Mouse (Mus musculus): ENCODE results near the gene Timm13. TPM values are rescaled to one million over a fixed set of nuclear protein-coding genes. Genes with fewer than 3 reads are reported as not detected.

Timm13 gene
- total RNA-seq, 4 experiments from 2014 or later, result 154 to 235 (median 185) TPM

DNA sequence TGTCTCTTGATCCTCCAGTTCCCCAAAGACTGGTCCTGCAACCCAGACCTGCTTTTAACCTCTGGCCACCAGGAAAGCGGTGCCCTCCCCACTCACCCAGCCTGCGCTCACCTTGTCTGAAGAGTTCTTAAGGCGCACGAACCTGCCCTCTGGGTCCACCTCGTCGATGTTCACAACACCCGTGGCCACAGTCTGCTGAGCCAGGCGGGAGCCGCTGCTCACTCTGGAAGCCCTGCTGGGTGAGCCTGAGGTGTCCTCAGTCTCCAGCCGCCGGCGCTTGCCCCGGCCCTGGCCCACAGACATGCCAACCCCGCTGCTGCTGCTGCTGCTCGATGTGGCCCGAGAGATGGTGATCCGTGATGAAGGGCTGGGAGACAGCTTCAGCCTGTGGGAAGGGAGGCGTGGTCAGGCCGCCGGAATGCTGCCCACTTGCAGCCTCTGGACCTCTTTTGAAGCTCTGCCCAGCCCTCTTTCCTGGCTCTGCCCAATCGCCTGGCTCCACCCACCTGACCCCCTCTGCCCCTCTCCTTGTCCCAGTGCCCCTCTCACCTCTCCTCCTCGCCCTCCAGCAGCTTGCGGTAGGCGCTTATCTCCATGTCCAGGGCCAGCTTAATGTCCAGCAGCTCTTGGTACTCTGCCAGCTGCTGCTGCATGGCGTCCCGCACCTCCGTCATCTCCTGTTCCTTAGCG is 3.4 kb upstream of the Timm13 start:
- DNase-seq, result no peak

DNA sequence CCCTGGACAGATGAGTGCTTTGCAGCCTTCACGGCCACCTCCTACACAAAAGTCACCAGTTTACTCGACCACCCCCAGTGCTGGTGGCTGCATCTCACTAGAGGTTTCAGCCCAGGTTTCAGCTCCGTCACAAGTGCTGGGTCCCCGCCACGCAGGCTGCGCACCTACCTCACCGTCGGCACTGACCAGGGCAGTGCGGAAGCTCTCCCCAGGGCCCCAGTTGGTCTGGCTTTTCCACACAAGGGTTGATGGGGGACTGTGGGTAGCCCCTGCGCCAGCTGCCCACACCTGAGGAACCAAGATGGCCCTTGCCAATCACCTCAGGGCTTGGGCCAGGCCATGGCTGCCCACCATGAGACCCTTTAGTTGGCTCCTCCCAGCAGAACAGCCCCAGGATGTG is 2.5 kb upstream of the Timm13 start:
- DNase-seq, result no peak

DNA sequence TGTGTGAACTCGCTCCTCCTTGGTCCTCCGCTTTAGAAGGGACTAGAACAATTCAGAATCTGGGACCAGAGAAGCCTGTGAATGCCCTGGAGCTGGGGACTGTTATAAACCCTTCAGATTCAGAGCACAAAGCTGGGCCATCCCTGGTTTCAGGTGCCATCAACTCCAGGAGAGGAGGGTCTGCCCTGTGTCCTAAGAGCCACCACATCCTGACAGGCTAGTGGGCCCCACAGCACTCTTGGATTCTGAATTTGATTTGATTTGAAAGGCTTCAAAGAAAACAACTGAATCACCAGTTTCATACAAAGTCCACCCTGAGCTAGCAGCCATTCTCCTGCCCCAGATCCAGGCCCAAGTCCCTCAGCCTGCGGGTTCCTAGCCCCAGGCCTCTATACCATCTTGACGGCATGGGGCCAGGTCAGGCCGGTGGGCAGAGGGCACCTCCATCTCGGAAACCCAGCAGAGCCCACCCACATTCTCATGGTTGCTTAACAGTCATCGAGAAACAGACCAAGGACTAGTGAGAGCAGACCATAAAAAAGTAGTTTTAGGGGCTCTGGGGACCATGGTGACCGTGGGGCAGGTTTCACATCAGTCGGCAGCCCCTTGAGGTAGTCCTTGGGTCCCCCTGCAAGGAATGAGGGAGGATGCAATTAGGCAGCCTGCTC is 1.6 kb upstream of the Timm13 start:
- DNase-seq, result no peak

DNA sequence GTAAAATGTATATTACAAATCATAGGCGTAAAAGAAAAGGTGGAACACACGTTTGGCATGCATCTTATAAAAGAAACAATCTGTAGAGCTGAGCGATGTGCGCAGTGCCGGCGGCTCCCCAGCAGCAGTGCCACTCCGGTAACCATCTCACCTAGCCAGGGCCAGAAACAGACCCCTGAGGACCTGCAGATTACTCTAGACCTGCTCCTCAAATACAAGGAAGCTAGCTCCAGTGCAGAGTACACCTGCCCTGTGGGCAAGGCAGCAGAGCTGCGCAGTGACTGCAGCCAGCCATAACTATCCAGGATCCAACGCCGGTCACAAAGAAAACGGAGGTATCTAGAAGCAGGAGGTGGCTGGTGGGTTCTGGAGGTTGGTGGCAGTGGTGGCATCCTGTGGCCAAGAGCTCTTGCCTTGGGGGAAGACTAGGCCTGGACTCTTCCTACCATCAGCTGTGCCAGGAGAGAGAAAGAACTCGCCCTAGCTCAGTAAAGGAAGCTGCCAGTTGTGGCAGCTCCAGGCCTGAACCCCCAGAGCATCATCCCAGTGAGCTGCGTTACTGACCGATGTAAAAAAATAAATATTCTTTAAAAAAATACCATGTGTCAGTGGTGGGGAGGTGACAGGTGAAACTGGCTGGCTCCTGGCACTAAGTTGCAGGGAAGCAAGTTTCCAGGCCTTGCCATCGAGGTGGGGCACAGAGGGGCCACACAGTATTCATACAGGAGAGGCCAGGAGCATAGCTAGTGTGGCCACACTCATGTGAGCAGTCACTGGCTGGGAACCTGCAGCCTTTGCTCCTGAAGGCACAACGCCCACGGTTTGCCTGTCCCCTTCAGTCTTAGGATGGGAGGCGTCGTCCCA is 872 bp upstream of the Timm13 start:
- DNase-seq, result no peak

DNA sequence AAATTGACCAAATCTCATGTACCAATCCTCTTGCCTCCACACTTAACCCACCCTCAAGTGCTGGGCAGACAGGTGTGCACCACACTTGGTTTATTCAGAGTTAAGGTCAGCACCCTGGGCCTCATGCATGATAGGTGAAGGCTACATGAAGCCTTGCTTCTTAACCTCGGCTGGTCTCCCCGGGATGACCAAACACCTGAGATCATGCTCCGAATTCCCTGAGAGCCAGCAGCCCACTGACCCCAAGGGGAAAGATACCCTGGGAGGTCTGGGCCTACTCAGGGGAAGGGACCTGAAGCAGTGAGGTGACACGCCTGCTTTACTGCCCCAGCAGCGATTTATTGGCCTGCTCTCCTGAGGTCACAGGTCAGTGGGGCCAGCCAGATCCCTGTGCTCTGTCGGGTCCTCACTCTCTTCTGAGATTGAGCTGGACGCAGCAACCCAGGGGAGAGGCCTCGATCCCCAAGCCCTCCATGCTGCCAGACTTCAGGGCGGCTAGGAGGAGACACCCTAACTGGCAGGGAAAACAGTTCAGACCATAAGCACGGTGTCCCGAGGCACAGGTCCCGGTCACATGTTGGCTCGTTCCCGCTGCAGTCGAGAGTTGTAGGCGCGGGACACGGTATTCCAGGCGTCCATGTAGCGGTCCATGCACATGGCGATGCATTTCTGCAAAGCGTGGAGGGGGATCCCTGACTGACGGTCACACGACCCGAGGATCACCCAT is 1.0 kb downstream of the Timm13 start:
- DNase-seq, result no peak

DNA sequence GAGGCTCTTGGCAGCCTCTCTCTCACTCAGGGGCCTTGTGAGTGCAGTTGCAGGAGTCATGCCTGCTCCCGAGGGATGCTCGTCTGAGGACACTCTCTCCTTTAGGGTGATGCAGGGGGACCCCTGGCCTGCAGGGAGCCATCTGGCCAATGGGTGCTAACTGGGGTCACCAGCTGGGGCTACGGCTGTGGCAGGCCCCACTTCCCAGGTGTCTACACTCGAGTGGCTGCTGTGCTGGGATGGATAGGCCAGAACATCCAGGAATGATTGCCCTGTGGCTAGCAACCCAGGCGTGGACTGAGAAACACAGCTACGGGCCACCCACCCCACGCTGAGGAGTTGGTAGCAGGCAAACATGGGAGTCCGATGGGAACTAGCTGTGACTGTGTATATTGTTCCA is 1.7 kb downstream of the Timm13 start:
- DNase-seq, result no peak

DNA sequence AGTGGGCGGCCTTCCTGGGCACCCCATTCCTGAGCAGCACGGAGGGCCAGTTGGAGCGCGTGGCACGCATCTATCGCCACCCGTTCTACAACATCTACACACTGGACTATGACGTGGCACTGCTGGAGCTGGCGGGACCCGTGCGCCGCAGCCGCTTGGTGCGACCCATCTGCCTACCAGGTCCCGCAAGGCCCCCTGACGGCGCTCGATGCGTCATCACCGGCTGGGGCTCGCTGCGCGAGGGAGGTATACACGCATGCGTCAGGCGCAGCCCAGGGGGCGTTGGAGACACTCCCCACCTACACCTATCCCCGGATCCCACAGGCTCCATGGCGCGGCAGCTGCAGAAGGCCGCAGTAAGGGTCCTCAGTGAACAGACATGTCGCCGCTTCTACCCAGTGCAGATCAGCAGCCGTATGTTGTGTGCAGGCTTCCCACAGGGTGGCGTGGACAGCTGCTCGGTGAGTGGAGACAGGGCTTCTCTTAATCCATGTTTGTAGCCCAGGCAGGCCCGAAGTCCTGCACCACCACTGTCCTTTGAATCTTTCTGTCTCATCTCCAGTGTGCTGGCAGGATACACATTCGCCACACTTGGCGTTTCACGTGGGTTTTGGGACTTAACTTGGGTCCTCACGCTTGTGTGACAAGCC is 2.8 kb downstream of the Timm13 start:
- no peak for DNase-seq

DNA sequence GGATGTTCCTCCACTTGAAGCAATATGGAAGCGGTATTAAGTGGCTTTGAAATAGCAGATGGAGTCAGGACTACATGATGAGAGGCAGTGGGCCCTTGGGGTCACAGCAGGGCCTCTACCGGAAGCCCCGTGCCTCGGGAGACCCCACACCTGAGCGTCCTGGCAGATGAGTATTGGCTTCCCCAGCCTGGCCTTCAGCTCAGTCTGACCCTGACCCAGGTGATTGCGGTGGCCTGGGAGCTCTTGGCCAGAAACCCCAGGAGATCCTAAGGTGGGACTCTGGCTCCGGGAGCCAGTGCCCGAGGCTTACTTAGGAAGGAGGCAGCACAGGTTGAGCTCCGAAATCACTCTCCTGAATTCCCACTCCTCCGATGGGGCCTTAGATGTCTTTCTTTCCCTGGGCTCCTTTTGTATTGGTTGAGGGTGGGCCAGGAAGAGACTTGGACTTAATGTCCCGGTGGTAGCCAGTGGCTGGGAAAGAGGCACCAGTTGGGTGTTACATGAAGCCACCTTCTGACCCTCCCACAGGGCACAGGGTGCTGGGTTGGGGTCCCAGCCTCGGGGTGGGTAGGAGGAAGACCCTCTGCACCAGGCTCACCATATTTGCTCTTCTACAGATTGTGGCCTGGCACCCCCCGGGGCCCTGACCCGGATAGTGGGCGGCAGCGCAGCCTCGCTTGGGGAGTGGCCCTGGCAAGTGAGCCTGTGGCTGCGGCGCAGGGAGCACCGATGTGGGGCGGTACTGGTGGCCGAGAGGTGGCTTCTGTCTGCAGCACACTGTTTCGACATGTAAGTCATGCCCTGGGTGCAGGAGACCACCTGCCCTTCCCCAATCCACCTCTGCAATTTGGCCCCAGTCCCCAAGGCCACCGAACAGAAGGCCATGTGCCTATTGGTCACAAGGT is 3.9 kb downstream of the Timm13 start:
- DNase-seq, result no peak

DNA sequence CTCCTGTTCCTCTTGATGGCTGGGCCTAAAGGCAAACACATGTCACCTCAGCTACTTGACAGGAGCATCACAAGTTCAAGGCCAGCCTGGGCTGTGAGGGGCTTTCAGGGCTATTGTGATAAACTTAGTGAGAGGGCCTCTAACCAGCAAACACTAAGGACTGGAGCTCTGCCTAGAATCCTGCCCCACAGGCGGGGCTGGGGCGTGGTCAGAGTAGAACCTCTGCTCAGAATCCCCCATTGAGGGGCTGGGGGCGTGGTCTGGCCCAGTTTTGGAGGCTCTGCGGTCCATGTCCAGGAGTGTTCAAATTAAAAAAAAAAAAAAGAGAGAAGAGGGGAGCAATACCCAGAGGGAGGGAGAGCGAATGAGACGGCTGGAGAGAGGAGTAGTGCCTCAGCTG is 5.1 kb downstream of the Timm13 start:
- no peak for DNase-seq

DNA sequence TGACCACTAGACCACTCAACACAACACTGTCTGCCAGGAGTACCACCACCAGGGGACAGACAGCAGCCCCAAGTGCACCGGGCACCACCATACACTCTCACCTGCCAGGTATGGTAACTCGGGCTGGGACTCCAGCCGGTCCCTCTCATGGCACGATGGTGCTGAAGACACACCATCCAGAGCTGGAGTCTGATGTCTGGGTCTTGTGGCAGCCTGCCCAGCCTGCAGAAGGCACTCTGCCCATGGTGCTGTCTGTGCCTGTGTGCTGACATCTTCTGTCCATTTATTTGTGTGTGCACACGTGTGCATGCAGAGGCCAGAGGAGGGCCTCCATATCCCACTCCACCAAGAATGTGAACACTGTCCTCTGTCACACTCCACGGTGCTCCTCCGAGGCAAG is 5.7 kb downstream of the Timm13 start:
- no peak for DNase-seq

DNA sequence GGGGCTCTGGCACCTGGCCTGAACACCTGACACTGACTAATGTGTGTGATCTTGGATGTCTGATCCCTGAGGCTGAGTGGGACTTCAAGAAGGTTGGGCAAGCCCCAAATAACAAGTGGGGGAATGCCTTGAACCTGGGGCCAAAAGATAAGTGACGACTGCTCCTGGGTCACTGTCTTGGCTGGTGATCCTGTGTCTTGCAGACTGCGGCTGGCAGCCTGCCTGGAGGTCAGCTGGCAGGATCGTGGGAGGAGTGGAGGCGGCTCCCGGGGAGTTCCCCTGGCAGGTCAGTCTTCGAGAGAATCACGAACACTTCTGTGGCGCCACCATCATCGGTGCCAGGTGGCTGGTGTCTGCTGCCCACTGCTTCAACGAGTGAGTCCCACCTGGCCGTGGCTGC is 13.6 kb downstream of the Timm13 start:
- DNase-seq, result peak; percentile 84

DNA sequence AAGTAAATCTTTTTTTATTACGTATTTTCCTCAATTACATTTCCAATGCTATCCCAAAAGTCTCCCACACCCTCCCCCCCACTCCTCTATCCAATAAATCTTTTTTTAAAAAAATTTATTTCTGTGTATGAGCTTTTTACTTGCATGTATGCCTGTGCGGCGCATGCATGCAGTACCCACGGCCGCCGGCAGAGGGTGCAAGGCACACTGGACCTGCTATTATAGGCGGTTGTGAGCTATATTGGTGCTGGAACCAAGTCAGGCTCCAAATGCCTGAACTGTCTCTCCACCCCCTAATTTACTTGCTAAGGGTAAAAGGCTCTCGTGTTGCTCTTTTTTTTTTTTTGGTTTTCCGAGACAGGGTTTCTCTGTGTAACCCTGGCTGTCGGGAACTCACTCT is 19.5 kb downstream of the Timm13 start:
- DNase-seq, result peak; percentile 51

DNA sequence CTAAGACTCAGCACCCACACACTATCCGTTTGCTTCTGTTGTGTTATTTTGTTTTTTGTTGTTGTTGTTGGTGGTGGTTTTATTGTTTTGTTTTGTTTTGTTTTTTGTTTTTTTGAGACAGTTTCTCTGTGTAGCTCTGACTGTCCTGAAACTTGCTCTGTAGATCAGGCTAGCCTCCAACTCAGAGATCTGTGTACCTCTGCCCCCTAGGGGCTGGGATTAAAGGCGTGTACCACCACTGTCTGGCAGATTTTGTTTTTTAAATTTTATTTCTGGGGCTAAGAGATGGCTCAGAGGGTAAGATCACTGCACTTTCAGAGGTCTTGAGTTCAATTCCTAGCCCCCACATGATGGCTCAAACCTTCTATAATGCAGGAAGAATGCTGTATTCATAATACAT is 19.9 kb downstream of the Timm13 start:
- no peak for DNase-seq

DNA sequence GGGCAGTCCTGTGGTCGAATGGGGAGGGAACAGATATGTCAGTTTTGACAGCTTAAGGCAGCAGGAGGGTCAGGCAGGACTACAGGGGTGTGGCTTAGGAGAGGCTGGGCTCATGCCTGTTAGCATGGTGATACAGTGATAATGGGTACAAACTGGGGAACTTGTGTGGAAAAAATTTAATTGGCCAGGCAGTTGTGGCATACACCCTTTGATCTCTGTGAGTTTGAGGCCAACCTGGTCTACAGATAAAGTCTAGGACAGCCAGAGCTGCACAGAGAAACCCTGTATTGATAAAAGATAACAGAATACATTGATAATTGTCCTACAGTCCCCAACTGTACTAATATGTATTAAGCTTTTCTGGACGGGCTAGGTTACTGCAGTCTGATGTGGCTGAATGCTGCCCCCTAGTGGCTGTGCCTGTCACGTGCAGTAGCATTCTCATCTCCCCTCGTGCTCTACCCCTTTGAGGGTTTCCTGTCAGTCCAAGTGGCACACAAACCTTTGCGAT is 20.6 kb downstream of the Timm13 start:
- DNase-seq, result no peak

DNA sequence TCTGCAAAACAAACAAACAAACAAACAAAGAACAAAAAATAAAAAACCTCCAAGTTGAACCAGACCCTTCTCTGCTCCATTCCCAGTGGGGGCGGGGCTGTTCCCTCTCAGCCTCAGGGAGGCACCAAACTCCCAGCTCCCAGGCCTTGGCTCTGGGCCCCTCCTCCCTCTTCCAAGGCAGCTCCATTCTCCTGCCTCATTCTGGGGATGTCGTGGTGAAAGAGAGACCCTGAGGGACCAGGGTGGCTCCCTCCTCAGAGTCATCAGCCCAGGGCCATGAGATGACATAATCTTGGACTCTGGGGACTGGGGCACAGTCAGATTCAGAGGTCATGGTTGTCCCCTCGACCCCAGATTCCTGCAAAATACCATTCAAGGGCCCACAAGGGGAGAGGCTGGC is 24.2 kb downstream of the Timm13 start:
- no peak for DNase-seq

DNA sequence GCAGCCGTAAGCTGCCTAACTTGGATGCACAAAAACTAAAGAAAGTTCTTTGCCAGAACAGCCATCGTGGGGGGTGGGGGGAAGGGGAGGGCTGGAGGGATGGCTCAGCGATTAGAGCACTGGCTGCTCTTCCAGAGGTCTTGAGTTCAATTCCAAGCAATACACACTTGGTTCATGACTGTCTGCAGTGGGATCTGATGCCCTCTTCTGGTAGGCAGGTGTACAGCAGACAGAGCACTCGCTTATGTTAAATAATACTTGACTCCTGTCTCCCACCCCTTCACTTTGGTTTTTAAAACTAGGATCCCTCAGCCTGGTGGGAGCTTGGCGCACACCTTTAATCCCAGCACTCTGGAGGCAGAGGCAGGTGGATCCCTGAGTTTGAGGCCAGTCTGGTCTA is 24.7 kb downstream of the Timm13 start:
- DNase-seq, result no peak

DNA sequence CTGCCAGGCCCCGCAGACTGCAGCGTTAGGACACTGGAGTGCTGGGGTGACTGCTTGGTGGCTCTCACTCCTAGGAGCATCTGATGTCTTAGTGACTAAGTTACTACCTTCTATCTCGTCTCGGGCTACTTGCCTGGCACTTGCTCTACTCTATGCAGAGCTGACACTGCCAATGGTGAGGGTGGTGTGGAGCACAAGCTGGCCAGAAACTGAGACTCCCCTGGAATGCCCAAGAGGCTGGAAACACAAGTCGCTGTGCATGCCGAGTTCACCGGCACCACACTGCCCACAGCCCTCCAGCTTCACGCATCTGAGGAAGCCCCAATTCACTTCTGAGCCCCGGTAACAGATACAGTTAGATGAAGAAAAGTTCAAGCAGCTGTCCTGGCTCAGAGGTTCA is 26.7 kb downstream of the Timm13 start:
- DNase-seq, result no peak

DNA sequence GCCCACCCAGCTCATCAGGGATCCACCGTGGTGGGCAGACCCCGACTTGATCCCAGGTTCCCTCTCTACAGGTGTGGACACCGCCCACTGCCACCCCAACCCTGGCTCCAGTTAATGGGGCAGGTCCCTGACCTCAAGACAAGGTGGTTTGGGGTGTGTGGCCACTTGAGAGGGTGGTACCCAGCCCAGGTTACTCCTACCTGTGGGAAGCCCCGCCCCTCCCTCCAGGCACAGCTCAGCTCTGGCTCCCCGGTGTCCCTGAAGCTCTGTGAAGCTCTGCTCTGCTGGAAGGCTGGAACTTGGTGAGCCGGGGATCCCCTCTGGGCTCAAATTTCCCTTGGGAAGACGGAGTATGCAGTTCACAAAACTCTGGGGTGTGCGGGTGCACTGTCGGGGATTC is 29.2 kb downstream of the Timm13 start, which contains the start of gene Tmprss9:
Gene Tmprss9, plus strand, starts transcription at position 268 of the 400 bp plus-strand sequence.
- no peak for DNase-seq

DNA sequence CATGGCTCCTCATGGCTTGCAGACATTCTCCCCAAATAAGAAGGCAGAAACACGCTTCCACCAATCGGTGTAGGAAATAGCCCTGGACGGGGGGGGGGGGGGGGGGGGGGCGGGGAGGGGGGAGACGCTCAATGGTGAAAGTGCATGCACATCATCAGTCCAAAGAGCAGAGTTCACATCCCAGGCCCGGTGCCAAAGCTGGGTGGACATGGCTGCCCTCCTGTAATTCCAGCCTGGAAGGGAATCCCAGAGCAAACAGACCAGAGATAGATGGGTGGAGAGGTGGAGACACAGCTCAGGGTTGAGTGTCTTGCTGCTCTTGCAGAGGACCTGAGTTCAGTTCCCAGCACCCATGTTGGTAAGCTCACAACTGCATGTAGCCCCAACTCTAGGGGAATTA is 29.8 kb downstream of the Timm13 start:
- no peak for DNase-seq

DNA sequence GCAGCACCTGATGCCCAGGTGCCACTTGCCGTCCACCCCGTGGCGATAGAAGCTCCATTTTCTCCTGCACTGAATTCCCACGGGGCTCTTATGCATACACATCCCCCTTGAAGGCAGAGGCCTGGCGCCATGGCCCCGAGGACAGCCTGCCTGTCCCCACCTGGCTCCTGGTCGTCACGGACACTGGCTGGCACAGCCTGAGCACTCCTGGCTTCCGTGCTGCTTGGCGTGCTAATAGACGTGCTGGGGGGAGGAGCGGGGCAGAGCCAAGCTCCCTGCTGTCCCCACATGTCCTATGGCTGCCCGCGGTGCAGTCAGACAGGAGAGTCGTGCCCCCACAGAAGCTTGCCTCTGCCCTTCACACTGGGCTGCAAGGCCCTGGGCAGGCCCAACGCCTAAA is 36.3 kb downstream of the Timm13 start:
- no peak for DNase-seq

DNA sequence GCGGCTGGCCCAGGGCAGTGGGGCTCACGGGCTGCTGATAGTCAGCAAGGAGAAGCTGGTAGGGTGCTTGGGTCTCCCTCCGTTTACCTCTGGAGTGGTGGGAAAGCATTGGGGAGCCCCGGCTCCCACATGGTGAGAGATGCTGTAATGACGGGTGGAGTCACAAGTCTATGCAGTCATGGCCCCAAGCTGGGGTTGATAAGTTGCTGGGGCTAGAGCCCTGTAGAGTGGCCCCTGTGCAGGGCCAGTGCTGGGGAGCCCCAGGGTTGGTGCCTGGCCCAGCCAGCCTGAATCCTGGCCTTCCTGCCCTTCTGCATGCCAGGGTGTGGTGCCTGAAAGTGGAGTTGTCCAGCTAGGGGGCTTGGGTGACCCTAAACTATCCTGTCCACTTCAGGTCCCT is 38.5 kb downstream of the Timm13 start:
- no peak for DNase-seq

All from adrenal gland, adult 8-10 months (tissue).